Mouse (Mus musculus): ENCODE data around the gene Optn.

The Optn gene

GRCm38 (mm10) chr2:4986798-4987197, 77.1 kb downstream of the Optn start:
- no peak for DNase-seq (ENCODE audit: low read depth, low spot score)

- DNase-seq (ENCODE audit: low read depth, low spot score), result no peak
Observed at GRCm38 (mm10) chr2:4985000-4985399, 78.9 kb downstream of the Optn start.

- DNase-seq (ENCODE audit: low read depth, low spot score), result no peak
Observed at GRCm38 (mm10) chr2:4983987-4984386, 79.9 kb downstream of the Optn start.

GRCm38 (mm10) chr2:4978091-4978490, 85.8 kb downstream of the Optn start:
- DNase-seq (ENCODE audit: low read depth, low spot score), result no peak

GRCm38 (mm10) chr2:4975807-4976206, 88.0 kb downstream of the Optn start, which contains the start of gene Ucma:
Gene Ucma, plus strand, starts transcription at chr2:4976122.
- DNase-seq (ENCODE audit: low read depth, low spot score), result no peak

All from embryo, embryonic 11.5 days (tissue).